Mouse (Mus musculus): ENCODE data around the gene Aars2.

The Aars2 gene

DNA sequence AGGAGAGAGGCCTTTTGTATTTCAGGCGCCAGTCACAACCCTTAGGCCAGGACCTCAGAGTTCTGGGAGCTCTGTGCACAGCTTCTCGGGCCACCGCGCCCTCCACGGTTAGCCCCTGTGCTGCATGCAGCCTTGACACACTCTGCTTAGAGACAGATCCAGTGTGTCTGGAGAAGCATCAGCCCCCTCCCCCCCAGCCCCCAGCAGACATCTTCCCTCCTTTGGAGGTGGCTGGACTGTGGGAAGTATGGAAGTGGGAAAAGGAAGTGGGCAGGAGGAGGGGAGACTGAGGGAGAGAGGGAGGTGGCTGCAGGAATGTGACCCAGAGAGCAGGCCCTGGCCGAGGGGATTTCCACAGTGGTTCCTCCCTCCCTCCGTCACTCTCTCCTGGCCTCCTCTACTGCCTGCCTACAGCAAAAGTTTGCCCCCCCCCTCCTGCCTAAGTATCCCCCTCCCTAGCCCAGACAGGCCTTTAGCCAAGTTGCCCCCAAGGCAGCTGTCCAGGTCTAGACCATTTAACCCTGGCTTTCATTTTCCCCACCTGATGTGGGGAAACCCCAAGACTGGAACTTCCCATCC is 50.7 kb downstream of the Aars2 start:
- DNase-seq (ENCODE audit: low read depth in 2 of 2, low spot score in 2 of 2), result no peak

DNA sequence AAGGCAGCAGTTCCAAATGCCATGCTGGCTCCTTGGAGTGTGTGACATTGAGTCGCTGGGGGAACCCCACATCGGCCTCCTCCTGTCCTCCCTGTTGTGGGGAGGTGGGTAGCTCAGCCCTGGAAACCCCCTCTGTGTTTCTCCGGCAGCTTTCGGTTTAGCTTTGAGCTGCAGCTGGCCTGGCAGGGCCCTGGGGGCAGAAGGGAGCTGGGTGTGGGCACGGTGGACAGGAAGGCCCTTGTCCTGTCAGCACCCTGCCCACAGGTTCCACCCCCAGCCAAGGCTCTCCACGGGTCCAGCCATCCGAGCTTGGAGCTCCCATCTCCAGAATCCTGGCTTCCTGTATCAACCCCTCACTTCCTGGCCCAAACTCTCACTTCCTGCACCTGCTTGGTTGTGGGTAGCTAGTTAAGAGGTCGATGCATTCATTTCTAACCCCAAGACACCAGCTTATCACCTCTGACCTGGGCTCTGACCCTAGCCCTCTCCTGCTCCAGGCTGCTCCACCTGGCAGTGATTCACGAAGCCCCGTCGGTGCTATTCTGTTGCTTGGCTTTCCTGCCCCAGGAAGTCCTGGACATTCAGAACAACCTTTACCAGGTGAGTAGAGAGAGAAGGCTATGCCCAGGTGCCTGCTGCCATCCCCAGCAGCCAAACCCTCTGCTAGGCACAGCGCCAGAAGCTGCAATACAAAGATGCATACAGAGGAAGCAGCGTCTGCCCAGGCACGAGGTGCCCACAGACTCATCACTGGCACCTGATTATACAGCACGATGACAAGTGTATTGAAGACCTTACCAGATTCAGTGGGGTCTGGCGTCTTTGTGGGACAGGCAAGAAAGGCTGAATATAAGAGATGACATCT is 51.6 kb downstream of the Aars2 start:
- DNase-seq (ENCODE audit: low read depth in 2 of 2, low spot score in 2 of 2), result peak; percentile 40 to 53

DNA sequence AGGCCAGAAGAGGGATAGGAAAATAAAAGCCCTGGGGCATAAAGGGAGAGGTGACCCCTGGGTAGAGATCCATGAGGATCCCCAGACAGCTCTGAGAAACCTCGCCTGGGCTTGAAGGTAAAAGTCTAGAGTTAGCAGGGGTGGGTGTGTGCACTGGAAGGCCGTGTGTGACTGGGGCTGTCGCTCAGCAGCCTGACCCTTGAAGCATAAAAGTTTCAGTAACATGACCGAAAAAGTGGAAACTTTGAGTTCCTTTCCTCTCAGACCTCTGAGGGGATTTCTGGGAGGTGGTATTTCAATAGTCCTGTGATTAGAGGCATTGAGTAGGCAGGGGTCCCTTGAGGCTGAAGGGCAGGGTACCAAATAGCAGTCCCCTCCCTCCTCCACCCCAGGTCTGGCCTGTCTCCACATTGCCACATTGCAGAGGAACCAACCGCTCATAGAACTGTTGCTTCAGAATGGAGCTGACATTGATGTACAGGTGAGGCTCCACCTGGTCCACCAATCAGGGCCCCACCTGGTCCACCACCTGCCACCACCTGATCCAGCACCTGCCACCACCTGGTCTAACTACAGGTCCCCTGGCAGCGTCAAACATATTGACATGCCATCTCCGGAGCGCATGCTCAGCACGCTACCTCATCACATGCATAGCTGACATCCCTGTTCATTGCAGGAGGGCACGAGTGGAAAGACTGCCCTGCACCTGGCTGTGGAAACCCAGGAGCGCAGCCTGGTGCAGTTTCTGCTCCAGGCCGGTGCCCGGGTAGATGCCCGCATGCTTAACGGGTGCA is 53.3 kb downstream of the Aars2 start:
- DNase-seq (ENCODE audit: low read depth in 2 of 2, low spot score in 2 of 2), result no peak

DNA sequence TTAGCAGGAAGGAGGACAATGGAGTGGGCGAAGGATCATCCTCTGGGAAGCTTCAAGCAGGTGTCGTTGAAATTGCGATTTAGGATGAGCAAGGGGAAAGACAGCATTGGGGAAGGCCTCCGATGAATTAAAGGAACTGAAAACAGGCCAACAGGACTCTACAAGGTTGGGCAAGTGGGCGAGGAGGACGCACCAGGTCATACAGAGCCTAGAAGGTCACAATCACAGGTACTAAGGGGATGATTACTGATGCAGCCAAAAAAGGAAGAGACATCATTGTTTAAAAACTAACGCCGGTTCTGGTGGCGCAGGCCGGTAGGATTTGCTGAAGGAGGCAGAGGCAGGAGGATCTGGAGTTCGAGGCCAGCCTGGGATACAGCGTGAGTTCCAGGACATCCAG is 56.6 kb downstream of the Aars2 start:
- no peak for DNase-seq (ENCODE audit: low read depth in 2 of 2, low spot score in 2 of 2)

DNA sequence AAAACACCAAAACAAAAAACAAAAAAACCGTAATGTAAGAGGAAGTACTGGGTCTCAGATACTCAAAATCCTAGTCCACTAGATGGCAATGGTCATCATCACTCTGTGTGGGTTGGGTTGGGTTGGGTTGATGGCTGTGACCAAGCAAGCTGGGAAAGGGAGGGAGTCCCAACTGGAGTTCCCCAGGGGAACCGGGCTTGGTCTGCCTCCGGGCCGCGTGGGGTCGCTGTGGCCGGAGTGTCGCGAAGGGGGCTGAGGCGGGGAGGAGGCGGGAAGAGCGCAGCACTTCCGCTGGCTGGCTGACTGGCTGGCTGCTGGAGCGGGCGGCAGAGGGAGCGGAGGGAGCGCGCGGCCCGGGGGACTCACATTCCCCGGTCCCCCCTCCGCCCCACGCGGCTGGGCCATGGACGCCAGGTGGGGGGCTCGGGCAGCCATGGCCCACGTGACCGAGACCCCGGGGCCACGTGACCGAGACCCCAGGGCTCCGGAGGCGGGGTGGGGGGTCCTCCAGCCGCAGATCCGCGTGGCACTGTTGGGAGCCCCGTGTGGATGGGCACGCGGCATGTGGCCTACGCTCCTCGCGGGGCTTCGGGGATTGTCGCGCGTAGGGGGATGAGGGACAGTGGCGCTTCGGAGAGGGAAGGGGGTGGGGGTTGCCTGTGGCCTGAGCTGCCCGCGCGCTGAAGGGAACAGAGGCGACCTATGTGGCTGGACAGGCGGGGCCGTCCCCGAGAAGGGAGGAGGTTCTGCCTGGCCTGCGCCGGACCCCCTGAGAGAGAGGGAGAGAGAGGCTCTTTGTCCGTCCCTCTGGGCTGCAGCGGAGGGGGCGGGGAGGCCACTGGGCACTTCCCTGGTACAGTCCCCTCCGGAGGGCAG is 57.3 kb downstream of the Aars2 start, which contains the start of gene Slc35b2:
TSS of gene Slc35b2 (plus strand) at position 220 of the 876 bp plus-strand sequence.
- peak; percentile 82 to 84 for DNase-seq (ENCODE audit: low read depth in 2 of 2, low spot score in 2 of 2)

DNA sequence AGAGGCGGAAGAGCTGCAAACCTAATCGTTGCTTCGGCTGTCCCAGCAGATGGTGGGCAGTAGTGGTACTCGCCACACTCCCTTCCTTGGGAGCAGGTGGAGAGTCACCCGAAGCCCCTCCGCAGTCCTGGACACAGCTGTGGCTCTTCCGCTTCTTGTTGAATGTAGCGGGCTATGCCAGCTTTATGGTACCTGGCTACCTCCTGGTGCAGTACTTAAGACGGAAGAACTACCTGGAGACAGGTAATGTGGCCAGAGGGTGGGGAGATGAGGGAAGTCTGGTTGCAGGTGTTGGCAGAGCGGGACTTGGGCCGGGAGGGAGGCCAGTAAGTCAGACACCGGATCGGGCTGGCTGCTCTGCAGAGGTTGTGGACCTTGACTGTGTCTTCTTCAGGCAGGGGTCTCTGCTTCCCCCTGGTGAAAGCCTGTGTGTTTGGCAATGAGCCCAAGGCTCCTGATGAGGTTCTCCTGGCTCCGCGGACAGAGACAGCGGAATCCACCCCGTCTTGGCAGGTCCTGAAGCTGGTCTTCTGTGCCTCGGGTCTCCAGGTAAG is 58.0 kb downstream of the Aars2 start:
- DNase-seq (ENCODE audit: low read depth in 2 of 2, low spot score in 2 of 2), result no peak

DNA sequence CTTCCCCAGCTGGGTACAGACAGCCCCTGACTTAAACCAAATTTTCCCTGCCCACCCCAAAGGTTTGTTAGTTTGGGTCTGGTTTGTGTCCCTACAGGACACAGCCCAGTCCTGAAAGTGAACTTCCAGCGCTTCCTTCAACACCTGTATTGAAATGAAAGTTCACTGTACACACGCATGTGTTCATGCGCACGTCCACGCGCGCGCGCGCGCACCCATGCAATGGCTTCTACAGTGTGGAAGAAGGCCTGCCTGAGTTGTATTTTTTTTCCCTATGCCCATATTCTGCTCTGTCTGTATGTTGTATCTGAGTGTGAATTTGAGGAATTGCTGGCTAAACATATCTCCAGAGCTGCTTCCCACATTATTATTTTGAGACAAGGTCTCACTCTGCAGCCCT is 58.5 kb downstream of the Aars2 start:
- no peak for DNase-seq (ENCODE audit: low read depth in 2 of 2, low spot score in 2 of 2)

DNA sequence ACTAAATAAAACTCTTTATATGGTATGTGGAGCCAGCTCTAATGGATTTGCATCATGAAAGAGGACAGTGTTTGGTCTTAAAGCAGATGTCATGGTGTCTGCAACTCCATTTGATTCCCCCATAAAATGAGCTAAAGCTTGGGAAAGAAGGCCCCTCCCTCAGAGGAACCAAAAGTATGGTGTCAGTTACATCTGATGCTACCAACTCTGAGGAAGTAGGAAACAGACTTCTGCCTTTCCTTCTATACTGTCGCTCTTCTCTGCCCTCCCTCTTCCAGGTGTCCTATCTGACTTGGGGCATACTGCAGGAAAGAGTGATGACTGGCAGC is 59.4 kb downstream of the Aars2 start:
- no peak for DNase-seq (ENCODE audit: low read depth in 2 of 2, low spot score in 2 of 2)

DNA sequence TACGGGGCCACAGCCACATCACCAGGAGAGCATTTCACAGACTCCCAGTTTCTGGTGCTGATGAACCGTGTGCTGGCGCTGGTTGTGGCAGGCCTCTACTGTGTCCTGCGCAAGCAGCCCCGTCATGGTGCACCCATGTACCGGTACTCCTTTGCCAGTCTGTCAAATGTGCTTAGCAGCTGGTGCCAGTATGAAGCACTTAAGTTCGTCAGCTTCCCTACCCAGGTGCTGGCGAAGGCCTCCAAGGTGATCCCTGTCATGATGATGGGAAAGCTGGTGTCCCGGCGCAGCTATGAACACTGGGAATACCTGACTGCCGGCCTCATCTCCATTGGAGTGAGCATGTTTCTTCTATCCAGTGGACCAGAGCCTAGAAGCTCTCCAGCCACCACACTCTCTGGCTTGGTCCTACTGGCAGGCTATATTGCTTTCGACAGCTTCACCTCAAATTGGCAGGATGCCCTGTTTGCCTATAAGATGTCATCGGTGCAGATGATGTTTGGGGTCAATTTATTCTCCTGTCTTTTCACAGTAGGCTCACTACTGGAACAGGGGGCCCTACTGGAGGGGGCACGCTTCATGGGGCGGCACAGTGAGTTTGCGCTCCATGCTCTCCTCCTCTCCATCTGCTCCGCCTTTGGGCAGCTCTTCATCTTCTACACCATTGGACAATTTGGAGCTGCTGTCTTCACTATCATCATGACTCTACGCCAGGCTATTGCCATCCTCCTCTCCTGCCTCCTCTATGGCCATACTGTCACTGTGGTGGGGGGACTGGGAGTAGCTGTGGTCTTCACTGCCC is 59.9 kb downstream of the Aars2 start:
- no peak for DNase-seq (ENCODE audit: low read depth in 2 of 2, low spot score in 2 of 2)

DNA sequence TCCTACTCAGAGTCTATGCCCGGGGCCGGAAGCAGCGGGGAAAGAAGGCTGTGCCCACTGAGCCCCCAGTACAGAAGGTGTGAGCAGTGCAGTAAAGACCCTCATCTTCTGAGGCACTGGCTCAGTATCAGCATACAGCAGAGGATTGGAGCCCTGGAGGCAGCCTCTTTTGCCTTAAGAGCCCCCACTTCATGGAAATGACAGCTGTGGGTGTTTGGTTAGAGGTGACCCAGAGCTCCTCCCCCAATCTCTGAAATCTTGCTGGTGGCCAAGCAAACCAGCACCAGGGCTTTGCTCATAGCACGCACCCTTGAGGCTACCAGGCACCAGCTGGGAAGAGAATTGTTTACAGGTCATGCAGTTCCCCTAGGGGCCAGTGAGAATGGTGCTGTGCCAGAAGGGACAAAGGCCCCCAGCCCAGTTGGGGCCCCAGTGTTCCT is 60.5 kb downstream of the Aars2 start:
- DNase-seq (ENCODE audit: low read depth in 2 of 2, low spot score in 2 of 2), result no peak

DNA sequence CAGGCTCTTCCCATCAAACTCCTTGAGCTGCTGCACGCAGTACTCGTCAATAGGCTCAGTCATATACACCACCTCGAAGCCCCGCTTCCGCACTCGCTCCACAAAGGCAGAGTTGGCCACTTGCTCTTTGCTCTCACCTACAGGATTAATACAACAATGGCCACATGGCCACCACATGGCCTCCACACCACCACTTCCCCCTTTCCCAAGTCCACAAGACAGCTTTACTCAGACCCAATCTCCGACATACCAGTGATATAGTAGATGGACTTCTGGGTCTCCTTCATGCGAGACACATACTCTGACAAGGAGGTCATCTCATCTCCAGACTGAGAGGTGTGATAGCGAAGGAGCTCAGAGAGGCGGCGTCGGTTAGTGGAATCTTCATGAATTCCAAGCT is 62.3 kb downstream of the Aars2 start:
- no peak for DNase-seq (ENCODE audit: low read depth in 2 of 2, low spot score in 2 of 2)

DNA sequence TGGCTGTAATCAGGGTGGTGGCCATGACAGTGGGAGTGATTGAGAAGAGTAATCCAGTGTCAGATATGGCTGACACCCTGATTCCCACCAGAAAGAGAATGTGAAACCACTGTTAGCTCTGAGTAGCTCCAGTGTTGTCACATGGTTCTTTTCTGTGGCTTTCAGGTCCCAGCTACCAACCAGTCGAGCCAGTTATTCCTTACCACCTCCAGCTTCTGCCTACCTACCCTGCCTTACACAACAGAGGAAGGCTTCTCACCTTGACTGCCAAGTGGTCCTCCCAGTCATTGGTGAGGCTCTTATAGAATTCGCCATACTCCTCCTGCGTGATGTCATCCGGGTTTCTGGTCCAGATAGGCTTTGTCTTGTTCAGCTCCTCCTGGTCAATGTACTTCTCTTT is 63.4 kb downstream of the Aars2 start:
- no peak for DNase-seq (ENCODE audit: low read depth in 2 of 2, low spot score in 2 of 2)
